Mouse (Mus musculus) kidney, postnatal 0 days (tissue): Measurements from ENCODE around the gene Myh6. TPM values are rescaled to one million over a fixed set of nuclear protein-coding genes. Genes with fewer than 3 reads are reported as not detected.
"Not testable (repeated sequence)": the region's sequence is repeated elsewhere in the genome, so short reads cannot be mapped to it uniquely, and the experiment has no call there.

Source experiments
- ATAC-seq: fragments of 200-750 bp; cut with Nextera tagmentation; replicated peaks from 2 replicates; pipeline ENCODE4 v1.8.0; 2017; ENCODE audit warnings: low read depth, moderate number of reproducible peaks, moderate TSS enrichment, moderate library complexity; ENCODE audit not compliant: low FRiP score
- DNase-seq: peaks from one replicate; pipeline ENCODE4 v3.0.0-alpha.2; 2016; ENCODE audit warnings: low spot score
- H3K27ac ChIP-seq: fragments of 300-500 bp; sonication (generic); 2 replicates; pipeline ENCODE4 v1.5.1; 2014; ENCODE audit warnings: mild to moderate bottlenecking
- H3K27me3 ChIP-seq: fragments of 300-500 bp; sonication (generic); 2 replicates; pipeline ENCODE4 v1.6.1; 2014; ENCODE audit warnings: low read length, mixed read lengths; ENCODE audit not compliant: insufficient read depth
- H3K36me3 ChIP-seq: fragments of 300-500 bp; sonication (generic); 2 replicates; pipeline ENCODE4 v1.6.1; 2014; ENCODE audit warnings: low read length, mixed read lengths; ENCODE audit not compliant: insufficient read depth
- H3K4me1 ChIP-seq: fragments of 300-500 bp; sonication (generic); replicated peaks from 2 replicates; pipeline ENCODE4 v1.6.1; 2014; ENCODE audit warnings: antibody characterized with exemption, low read length, mixed read lengths; ENCODE audit not compliant: insufficient read depth
- H3K4me2 ChIP-seq: fragments of 300-500 bp; sonication (generic); 2 replicates; pipeline ENCODE4 v1.6.1; 2014; ENCODE audit warnings: mild to moderate bottlenecking, low read length, moderate library complexity, mixed read lengths
- H3K4me3 ChIP-seq: fragments of 300-500 bp; sonication (generic); replicated peaks from 2 replicates; pipeline ENCODE4 v1.5.1; 2014; ENCODE audit warnings: low read depth, low read length
- H3K9ac ChIP-seq: fragments of 300-500 bp; sonication (generic); 2 replicates; pipeline ENCODE4 v1.6.1; 2014; ENCODE audit warnings: low read depth, low read length
- H3K9me3 ChIP-seq: fragments of 300-500 bp; sonication (generic); replicated peaks from 2 replicates; pipeline ENCODE4 v1.6.1; 2016; ENCODE audit warnings: low read length, inconsistent platforms, mixed read lengths
- CTCF ChIP-seq: IDR thresholded peaks from 2 replicates; pipeline ENCODE4 v1.5.1; 2016; ENCODE audit warnings: antibody characterized with exemption, low read depth, mild to moderate bottlenecking, moderate library complexity
- whole genome bisulfite sequencing: fragments of 180-500 bp; shearing (Covaris S2); extraction: QIAGEN DNeasy Blood & Tissue Kit; methylation state at CpG from one replicate; pipeline ENCODE4 v1.1.7; 2014; 5-methylcytosine and 5-hydroxymethylcytosine counted together
- polyA plus RNA-seq: library from polyadenylated mRNA; unstranded; fragments of >200 nt; fragmentation: Nextera tagmentation; extraction: Ambion mirVana; gene quantifications from 2 replicates; pipeline ENCODE4 v1.2.1, GENCODE M21; 2015

Gene Myh6
- polyA plus RNA-seq, 1 experiment from 2014 or later, result 0.62 TPM

GRCm38 (mm10) chr14:54955481-54955880, 11.2 kb downstream of the Myh6 start:
- H3K9me3 ChIP-seq, result no peaks in the 10 kb centered on the region
- H3K27me3 ChIP-seq, result no peaks in the 10 kb centered on the region
- ATAC-seq, result no peak
- no peaks in the 10 kb centered on the region for H3K36me3 ChIP-seq
- no peak overlapping the region for H3K27ac ChIP-seq
- H3K4me2 ChIP-seq, result no peak overlapping the region
- no peak for DNase-seq
- no peak overlapping the region for H3K4me3 ChIP-seq
- H3K9ac ChIP-seq, result no peak overlapping the region
- WGBS, result 87% methylated on average over 3 of the region's 3 CpGs
- TF ChIP-seq CTCF, result no peak
- no peaks in the 10 kb centered on the region for H3K4me1 ChIP-seq

GRCm38 (mm10) chr14:54954474-54954873, 12.3 kb downstream of the Myh6 start:
- H3K4me1 ChIP-seq, result no peaks in the 10 kb centered on the region
- WGBS, result 68% methylated on average over 3 of the region's 3 CpGs
- no peak for ATAC-seq
- H3K9me3 ChIP-seq, result no peaks in the 10 kb centered on the region
- no peak overlapping the region for H3K27ac ChIP-seq
- H3K27me3 ChIP-seq, result no peaks in the 10 kb centered on the region
- no peak for TF ChIP-seq CTCF
- no peak overlapping the region for H3K9ac ChIP-seq
- no peaks in the 10 kb centered on the region for H3K36me3 ChIP-seq
- H3K4me2 ChIP-seq, result no peak overlapping the region
- no peak overlapping the region for H3K4me3 ChIP-seq
- DNase-seq, result no peak

DNA sequence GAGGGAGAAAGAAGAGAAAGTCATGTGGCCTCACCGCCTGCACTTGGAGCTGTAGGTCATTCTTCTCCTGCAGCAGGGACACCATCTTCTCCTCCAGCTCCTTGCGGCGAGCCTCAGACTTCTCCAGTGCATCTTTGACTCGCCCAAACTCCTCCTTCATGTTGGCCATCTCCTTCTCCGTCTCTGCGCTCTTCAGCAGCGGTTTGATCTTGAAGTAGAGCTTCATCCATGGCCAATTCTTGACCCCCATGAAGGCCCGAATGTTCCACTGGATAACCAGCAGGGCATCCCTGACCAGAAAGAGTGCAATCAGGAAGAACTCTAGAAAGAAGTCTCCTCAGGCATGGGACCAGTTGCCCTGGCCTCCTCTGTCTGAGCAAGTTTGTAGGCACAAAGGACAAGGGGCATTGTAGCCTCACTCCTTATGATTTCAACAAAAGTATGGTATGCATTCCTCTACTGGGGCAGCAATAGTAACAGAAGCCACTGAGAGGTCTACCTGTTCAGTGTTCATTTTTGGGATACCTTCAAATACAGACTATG, 13.0 kb downstream of the Myh6 start:
- ATAC-seq, result no peak
- H3K27ac ChIP-seq, result no peak overlapping the region
- no peaks in the 10 kb centered on the region for H3K27me3 ChIP-seq
- no peak overlapping the region for H3K4me2 ChIP-seq
- no peaks in the 10 kb centered on the region for H3K9me3 ChIP-seq
- 92% methylated on average over 8 of the region's 8 CpGs for WGBS
- DNase-seq, result no peak
- no peak overlapping the region for H3K4me3 ChIP-seq
- H3K9ac ChIP-seq, result no peak overlapping the region
- H3K36me3 ChIP-seq, result no peaks in the 10 kb centered on the region
- no peaks in the 10 kb centered on the region for H3K4me1 ChIP-seq
- no peak for TF ChIP-seq CTCF

GRCm38 (mm10) chr14:54951587-54951986, 15.1 kb downstream of the Myh6 start:
- TF ChIP-seq CTCF, result no peak
- Histone ChIP-seq H3K27me3 (no peaks in the 10 kb centered on the region), H3K9ac (no peak overlapping the region), H3K4me1 (no peaks in the 10 kb centered on the region), H3K36me3 (no peaks in the 10 kb centered on the region), H3K4me2 (no peak overlapping the region), H3K4me3 (no peak overlapping the region), H3K27ac (no peak overlapping the region), H3K9me3 (no peaks in the 10 kb centered on the region)
- WGBS, result 94% methylated on average over 6 of the region's 6 CpGs
- ATAC-seq (no peak), DNase-seq (no peak)

GRCm38 (mm10) chr14:54950493-54950892, 16.2 kb downstream of the Myh6 start:
- no peak for TF ChIP-seq CTCF
- no peaks in the 10 kb centered on the region for H3K9me3 ChIP-seq
- H3K4me3 ChIP-seq, result no peak overlapping the region
- H3K27ac ChIP-seq, result no peak overlapping the region
- ATAC-seq (no peak), DNase-seq (no peak)
- no peak overlapping the region for H3K9ac ChIP-seq
- H3K27me3 ChIP-seq, result no peaks in the 10 kb centered on the region
- no peaks in the 10 kb centered on the region for H3K36me3 ChIP-seq
- H3K4me2 ChIP-seq, result no peak overlapping the region
- H3K4me1 ChIP-seq, result no peaks in the 10 kb centered on the region
- WGBS, result 58% methylated on average over 12 of the region's 12 CpGs

DNA sequence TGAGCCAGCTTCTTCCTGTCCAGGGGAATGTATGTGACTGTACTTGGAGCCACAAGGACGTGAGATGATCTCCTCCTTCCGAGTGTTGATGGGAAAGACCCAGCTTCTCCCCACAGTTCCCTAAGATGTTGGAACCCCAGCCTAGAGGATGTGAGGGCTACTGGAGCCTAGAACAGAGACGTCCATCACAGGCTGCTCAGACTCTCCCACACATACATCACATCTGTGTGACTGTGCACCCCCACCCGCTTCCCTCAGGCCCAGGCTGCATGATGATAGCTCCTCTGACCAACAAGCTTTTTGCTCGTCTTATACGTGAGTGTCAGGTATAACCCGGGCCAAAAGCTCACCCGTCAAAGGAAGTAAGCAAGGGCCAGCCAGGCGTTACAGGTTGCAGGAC, 17.9 kb downstream of the Myh6 start:
- 77% methylated on average over 9 of the region's 9 CpGs for WGBS

DNA sequence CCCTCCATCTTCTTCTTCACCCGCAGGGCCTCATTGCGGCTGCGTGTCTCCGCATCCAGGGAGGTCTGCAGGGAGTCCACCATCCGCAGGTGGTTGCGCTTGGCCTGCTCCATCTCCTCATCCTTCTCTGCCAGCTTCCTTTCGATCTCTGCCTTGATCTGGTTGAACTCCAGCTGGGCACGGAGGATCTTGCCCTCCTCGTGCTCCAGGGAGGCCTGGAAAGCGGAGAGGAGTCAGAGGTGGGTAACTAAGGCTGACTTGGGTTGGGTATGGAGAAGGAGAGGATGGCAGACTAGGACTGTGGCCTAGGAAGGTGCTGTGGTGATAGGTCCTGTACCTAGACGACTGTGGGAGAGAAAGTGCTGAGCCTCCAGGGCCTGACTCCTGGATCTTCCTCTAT, 19.7 kb downstream of the Myh6 start:
- not testable (repeated sequence) for H3K9me3 ChIP-seq, DNase-seq, H3K27ac ChIP-seq, H3K36me3 ChIP-seq, H3K4me3 ChIP-seq, H3K27me3 ChIP-seq, H3K4me1 ChIP-seq, H3K4me2 ChIP-seq, ATAC-seq, H3K9ac ChIP-seq
- WGBS, result 84% methylated on average over 10 of the region's 11 CpGs

More for the DNA sequence above, 17.9 kb downstream of the Myh6 start:
- no peaks in the 10 kb centered on the region for H3K36me3 ChIP-seq
- DNase-seq (no peak), ATAC-seq (no peak)
- H3K9me3 ChIP-seq, result no peaks in the 10 kb centered on the region
- H3K27me3 ChIP-seq, result no peaks in the 10 kb centered on the region
- no peak for TF ChIP-seq CTCF
- H3K4me3 ChIP-seq, result no peak overlapping the region
- H3K4me1 ChIP-seq, result no peaks in the 10 kb centered on the region
- no peak overlapping the region for H3K4me2 ChIP-seq
- no peak overlapping the region for H3K9ac ChIP-seq
- H3K27ac ChIP-seq, result no peak overlapping the region
